Mouse (Mus musculus): ENCODE results near the gene Maml3. TPM values are rescaled to one million over a fixed set of nuclear protein-coding genes. Genes with fewer than 3 reads are reported as not detected.

Gene Maml3
- polyA plus RNA-seq, 1 experiment from 2014 or later = 5.6 TPM

GRCm38 (mm10) chr3:52060886-52061285 is 44.0 kb downstream of the Maml3 start:
- H3K4me3 ChIP-seq (ENCODE audit: low read depth, low read length) = no peak overlapping the region
- DNase-seq (ENCODE audit: low spot score) (no peak), ATAC-seq (no peak)
- H3K4me1 ChIP-seq (ENCODE audit: insufficient read depth, low read depth, low read length) = no peaks in the 10 kb centered on the region
- WGBS = 89% methylated on average over 7 of the region's 7 CpGs
- no peak overlapping the region for H3K4me2 ChIP-seq (replicated peaks; ENCODE audit: low read depth, low read length)
- H3K27ac ChIP-seq (ENCODE audit: low read length) = no peak overlapping the region
- H3K36me3 ChIP-seq (ENCODE audit: insufficient read depth, low read length) = no peaks in the 10 kb centered on the region
- H3K27me3 ChIP-seq (replicated peaks; ENCODE audit: insufficient read depth, low read length) = no peaks in the 10 kb centered on the region
- H3K9me3 ChIP-seq (ENCODE audit: low read length) = no peaks in the 10 kb centered on the region
- H3K9ac ChIP-seq (replicated peaks; ENCODE audit: low read depth) = no peak overlapping the region
- TF ChIP-seq CTCF (IDR thresholded peaks at IDR 0.05) = no peak
- TF ChIP-seq EP300 (IDR thresholded peaks at IDR 0.05) = no peak

- ATAC-seq = no peak
- no peak overlapping the region for H3K4me2 ChIP-seq (replicated peaks; ENCODE audit: low read depth, low read length)
- TF ChIP-seq CTCF (IDR thresholded peaks at IDR 0.05) (no peak), EP300 (IDR thresholded peaks at IDR 0.05) (no peak)
- H3K27ac ChIP-seq (ENCODE audit: low read length) = no peak overlapping the region
- WGBS = 36% methylated on average over 2 of the region's 2 CpGs
- H3K4me3 ChIP-seq (ENCODE audit: low read depth, low read length) = no peak overlapping the region
- H3K9me3 ChIP-seq (ENCODE audit: low read length) = no peaks in the 10 kb centered on the region
- no peaks in the 10 kb centered on the region; the same call in 1 of the 2 replicates for H3K4me1 ChIP-seq (ENCODE audit: insufficient read depth, low read depth, low read length)
- H3K9ac ChIP-seq (replicated peaks; ENCODE audit: low read depth) = no peak overlapping the region
- no peak for DNase-seq (ENCODE audit: low spot score)
- no peaks in the 10 kb centered on the region for H3K36me3 ChIP-seq (ENCODE audit: insufficient read depth, low read length)
- no peaks in the 10 kb centered on the region for H3K27me3 ChIP-seq (replicated peaks; ENCODE audit: insufficient read depth, low read length)
Measured at GRCm38 (mm10) chr3:52051801-52052200, 53.1 kb downstream of the Maml3 start.

GRCm38 (mm10) chr3:52048082-52048481 is 56.8 kb downstream of the Maml3 start:
- DNase-seq (ENCODE audit: low spot score) (peak; percentile 65), ATAC-seq (peak; percentile 12; the same call in 1 of the 2 replicates)
- Histone ChIP-seq H3K9me3 (ENCODE audit: low read length) (no peaks in the 10 kb centered on the region), H3K4me3 (ENCODE audit: low read depth, low read length) (no peak overlapping the region), H3K27ac (ENCODE audit: low read length) (peak overlapping the region; percentile 78; the same call in 1 of the 2 replicates), H3K36me3 (ENCODE audit: insufficient read depth, low read length) (no peaks in the 10 kb centered on the region), H3K4me2 (replicated peaks; ENCODE audit: low read depth, low read length) (no peak overlapping the region), H3K4me1 (ENCODE audit: insufficient read depth, low read depth, low read length) (peaks cover 22% of the 10 kb centered on the region), H3K27me3 (replicated peaks; ENCODE audit: insufficient read depth, low read length) (no peaks in the 10 kb centered on the region), H3K9ac (replicated peaks; ENCODE audit: low read depth) (no peak overlapping the region)
- 59% methylated on average over 14 of the region's 14 CpGs for WGBS
- TF ChIP-seq CTCF (IDR thresholded peaks at IDR 0.05) (no peak), EP300 (IDR thresholded peaks at IDR 0.05) (peak; percentile 84)

GRCm38 (mm10) chr3:52047537-52047936 is 57.3 kb downstream of the Maml3 start:
- no peak for ATAC-seq
- H3K27ac ChIP-seq (ENCODE audit: low read length) = peak overlapping the region; percentile 78
- no peaks in the 10 kb centered on the region for H3K9me3 ChIP-seq (ENCODE audit: low read length)
- no peaks in the 10 kb centered on the region for H3K27me3 ChIP-seq (replicated peaks; ENCODE audit: insufficient read depth, low read length)
- H3K9ac ChIP-seq (replicated peaks; ENCODE audit: low read depth) = no peak overlapping the region
- TF ChIP-seq CTCF (IDR thresholded peaks at IDR 0.05) (no peak), EP300 (IDR thresholded peaks at IDR 0.05) (no peak)
- no peaks in the 10 kb centered on the region for H3K36me3 ChIP-seq (ENCODE audit: insufficient read depth, low read length)
- H3K4me2 ChIP-seq (replicated peaks; ENCODE audit: low read depth, low read length) = peak overlapping the region; percentile 42
- H3K4me1 ChIP-seq (ENCODE audit: insufficient read depth, low read depth, low read length) = peaks cover 22% of the 10 kb centered on the region
- WGBS = 49% methylated on average over 8 of the region's 8 CpGs
- no peak overlapping the region for H3K4me3 ChIP-seq (ENCODE audit: low read depth, low read length)
- DNase-seq (ENCODE audit: low spot score) = no peak

- H3K4me3 ChIP-seq (ENCODE audit: low read depth, low read length) = peak overlapping the region; percentile 19
Measured at GRCm38 (mm10) chr3:52046895-52047372, 57.9 kb downstream of the Maml3 start.

GRCm38 (mm10) chr3:52046027-52046700 is 58.7 kb downstream of the Maml3 start:
- 12% methylated on average over 20 of the region's 20 CpGs for WGBS
- Histone ChIP-seq H3K27me3 (replicated peaks; ENCODE audit: insufficient read depth, low read length) (no peaks in the 10 kb centered on the region), H3K27ac (ENCODE audit: low read length) (peak overlapping the region; percentile 78), H3K4me1 (ENCODE audit: insufficient read depth, low read depth, low read length) (peaks cover 22% of the 10 kb centered on the region), H3K4me3 (ENCODE audit: low read depth, low read length) (peak overlapping the region; percentile 19; the same call in 1 of the 2 replicates), H3K9me3 (ENCODE audit: low read length) (no peaks in the 10 kb centered on the region), H3K36me3 (ENCODE audit: insufficient read depth, low read length) (no peaks in the 10 kb centered on the region), H3K4me2 (replicated peaks; ENCODE audit: low read depth, low read length) (peak overlapping the region; percentile 42), H3K9ac (replicated peaks; ENCODE audit: low read depth) (0 out of 2 replicates have a peak overlapping the region, but pooled peaks have one; percentile 0)
- peak; percentile 88 for DNase-seq (ENCODE audit: low spot score)
- peak; percentile 69 for ATAC-seq
- TF ChIP-seq CTCF (IDR thresholded peaks at IDR 0.05) (no peak), EP300 (IDR thresholded peaks at IDR 0.05) (no peak)

More at GRCm38 (mm10) chr3:52046895-52047372, 57.9 kb downstream of the Maml3 start:
- peak; percentile 99 for DNase-seq (ENCODE audit: low spot score)
- H3K36me3 ChIP-seq (ENCODE audit: insufficient read depth, low read length) = no peaks in the 10 kb centered on the region
- H3K9me3 ChIP-seq (ENCODE audit: low read length) = no peaks in the 10 kb centered on the region
- peak overlapping the region; percentile 42 for H3K4me2 ChIP-seq (replicated peaks; ENCODE audit: low read depth, low read length)
- no peak overlapping the region for H3K9ac ChIP-seq (replicated peaks; ENCODE audit: low read depth)
- H3K27ac ChIP-seq (ENCODE audit: low read length) = peak overlapping the region; percentile 78
- TF ChIP-seq CTCF (IDR thresholded peaks at IDR 0.05) (peak; percentile 51), EP300 (IDR thresholded peaks at IDR 0.05) (0 out of 2 replicates have a peak, but pooled peaks have one; percentile 39)
- H3K27me3 ChIP-seq (replicated peaks; ENCODE audit: insufficient read depth, low read length) = no peaks in the 10 kb centered on the region
- ATAC-seq = peak; percentile 93
- H3K4me1 ChIP-seq (ENCODE audit: insufficient read depth, low read depth, low read length) = peaks cover 22% of the 10 kb centered on the region
- WGBS = under 1% methylated on average over 13 of the region's 13 CpGs

All from lung, postnatal 0 days (tissue).